Mouse (Mus musculus) heart, adult 18-20 months (tissue): ENCODE measurements around the gene Iyd. TPM values are rescaled to one million over a fixed set of nuclear protein-coding genes. Genes with fewer than 3 reads are reported as not detected.

Experiments used
- DNase-seq, 2 experiments: peaks; one replicate each; pipeline ENCODE4 v3.0.0; 2021 to 2022; ENCODE audit warnings: mixed read lengths in 1 of 2
- long read RNA-seq, 2 experiments: library from polyadenylated mRNA; stranded (forward); transcript quantifications; one replicate each; pipeline ENCODE4 v2.0.0; 2021
- total RNA-seq, 2 experiments: library from RNA; stranded (reverse); gene quantifications; 2 replicates each; pipeline ENCODE4 v1.2.3; 2021

Gene Iyd
- not detected for total RNA-seq
- long read RNA-seq, experiment 1, result 0 reads
- long read RNA-seq, experiment 2, result 0 reads

GRCm38 (mm10) chr10:3540003-3540827 lies at the start of gene Iyd:
TSS of gene Iyd (plus strand) at chr10:3540240.
- DNase-seq, result no peak

DNA sequence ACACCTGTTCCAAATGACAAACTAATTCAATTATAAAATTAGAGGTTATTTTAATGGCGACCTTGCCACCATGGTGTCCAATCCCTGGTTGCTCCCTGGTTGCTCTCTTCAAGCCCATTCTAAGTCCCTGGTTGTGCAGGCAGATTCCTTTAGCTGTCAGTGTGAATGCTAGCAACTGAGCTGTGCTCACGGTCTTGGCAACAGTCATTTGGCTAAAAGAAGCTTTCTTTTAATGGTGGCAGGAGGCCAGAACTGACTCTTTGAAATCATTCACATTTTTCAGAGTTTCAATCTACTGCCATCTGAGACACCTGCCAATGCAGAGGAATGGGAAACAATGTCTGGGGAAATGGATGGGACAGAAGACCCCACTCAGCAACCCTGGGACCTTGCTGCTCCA lies 43.2 kb upstream of the Iyd start:
- no peak for DNase-seq

GRCm38 (mm10) chr10:3500846-3501245 lies 39.2 kb upstream of the Iyd start:
- peak in 1 of 2 experiments; percentile 19 for DNase-seq

DNA sequence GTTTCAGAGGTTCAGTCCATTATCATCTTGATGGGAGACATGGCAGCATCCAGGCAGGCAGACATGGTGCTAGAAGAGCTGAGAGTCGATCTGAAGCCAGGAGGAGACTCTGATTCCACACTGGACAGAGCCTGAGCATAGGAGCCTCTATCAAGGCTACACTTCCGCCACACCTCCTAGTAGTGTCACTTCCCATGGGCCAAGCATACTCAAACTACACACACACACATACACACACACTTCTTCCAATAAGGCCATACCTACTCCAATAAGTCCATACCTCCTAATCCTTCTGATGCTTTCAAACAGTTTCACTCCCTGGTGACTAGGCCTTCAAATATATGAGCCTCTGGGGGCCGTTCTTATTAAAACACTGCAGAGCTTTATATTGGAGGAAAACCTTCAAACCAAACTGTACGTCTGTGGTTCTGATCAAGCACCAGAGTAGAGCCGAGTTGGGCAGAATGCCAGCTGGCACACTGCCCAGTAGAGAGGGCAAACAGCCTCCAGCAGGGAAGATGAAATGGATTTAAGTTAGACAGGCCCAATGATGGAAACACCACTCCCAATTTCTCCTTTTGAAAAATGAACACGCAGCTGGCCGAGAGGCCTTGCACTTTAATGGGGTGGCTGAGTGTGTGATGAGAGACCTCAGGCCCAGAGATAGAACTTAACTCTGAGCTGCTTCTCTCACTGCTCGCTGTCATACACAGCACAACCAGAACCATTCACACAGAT lies 32.4 kb upstream of the Iyd start:
- peak; percentile 56 to 67 for DNase-seq

- DNase-seq, result no peak
Observed at GRCm38 (mm10) chr10:3508222-3508588, 31.8 kb upstream of the Iyd start.

DNA sequence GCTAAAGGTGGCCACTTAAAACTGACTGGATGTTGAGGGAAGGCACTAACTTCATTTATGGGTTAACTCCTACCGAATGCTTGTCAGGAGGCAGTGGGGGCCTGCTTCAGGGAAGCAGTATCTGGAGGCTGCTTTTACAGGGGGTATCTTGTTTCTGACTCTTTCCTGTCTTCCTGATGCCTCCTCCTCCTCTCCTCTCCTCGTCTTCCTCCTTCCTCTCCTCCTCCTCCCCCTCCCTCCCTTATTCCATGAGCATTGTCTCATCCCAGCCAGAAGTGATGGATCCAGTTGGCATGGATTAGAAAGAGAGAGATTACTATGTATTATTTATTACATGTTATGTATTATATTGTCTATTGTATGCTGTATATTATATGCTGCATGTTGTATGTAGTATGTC lies 31.3 kb upstream of the Iyd start:
- DNase-seq, result no peak

DNA sequence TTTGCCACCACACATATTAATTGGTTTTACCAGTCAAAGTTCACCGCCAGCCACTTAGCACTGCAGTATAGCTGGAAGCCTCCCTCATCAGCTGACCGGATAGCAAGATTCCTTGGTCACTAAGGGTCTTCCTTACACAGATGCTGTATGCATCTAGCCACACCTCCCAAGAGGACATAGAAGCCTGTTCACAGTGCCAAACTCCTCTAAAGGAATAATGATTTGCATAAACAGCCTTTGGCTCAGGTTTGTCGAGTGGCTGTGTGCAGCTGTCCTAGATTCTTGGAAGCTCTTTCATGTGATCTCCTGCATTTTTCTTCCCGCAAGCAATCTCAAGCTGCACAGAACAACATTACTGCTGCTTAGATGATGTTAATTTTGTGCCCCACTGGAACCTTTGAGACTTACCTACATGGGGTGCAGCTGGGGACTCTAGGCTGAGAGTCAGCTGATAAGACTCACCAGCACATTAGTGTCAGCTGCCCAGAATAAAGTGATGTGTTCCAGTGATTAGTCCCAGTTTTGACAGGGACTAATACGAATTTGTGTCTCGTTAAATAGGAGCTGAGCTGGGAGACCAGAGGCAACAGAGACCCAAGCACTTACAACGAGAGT lies 30.3 kb upstream of the Iyd start:
- no peak for DNase-seq

DNA sequence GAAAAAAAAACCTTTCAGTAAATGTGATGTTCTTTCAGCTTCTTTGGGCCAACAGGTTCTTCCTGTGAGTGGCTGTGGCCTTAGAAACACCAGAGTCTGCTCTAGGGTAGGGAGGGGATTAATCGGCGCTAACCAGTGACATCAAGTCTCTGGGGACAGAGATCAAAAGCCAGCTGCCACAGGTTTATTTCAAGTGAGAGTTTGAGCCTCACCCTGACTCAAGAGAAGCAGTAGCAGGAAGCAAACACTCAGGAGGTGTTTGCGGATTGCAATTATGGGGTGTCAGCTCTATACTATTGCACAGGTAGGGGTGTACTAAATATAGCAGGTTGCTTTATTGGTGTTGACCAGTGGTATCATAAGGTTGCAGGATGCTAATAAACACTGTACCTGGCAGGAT lies 29.6 kb upstream of the Iyd start:
- no peak for DNase-seq

DNA sequence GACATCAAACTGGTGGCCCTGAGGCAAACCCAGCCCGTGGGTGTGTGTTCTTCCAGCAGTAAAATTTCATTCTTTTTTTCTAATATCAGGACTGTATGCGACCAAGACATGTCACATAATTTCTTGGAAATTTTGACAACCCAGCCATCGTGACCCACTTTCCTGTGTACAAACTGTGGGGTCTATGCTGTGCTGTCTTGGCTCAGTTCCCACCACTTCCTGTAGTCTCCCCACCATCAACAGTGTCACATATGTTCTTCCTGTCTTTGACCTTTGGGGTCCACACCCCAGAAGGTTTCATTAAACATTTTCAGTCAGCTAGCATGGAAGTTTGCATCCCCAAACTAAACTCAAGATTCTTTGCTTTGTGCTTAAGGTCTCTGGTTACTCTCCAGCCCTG lies 28.6 kb upstream of the Iyd start:
- DNase-seq, result no peak

GRCm38 (mm10) chr10:3512620-3513305 lies 27.3 kb upstream of the Iyd start:
- no peak for DNase-seq

- no peak for DNase-seq
Observed at GRCm38 (mm10) chr10:3513947-3514346, 26.1 kb upstream of the Iyd start.

- DNase-seq, result no peak
Observed at GRCm38 (mm10) chr10:3514634-3515033, 25.4 kb upstream of the Iyd start.

GRCm38 (mm10) chr10:3516442-3516841 lies 23.6 kb upstream of the Iyd start:
- DNase-seq, result no peak

- DNase-seq, result peak; percentile 62 to 77
Observed at GRCm38 (mm10) chr10:3523044-3523793, 16.8 kb upstream of the Iyd start.

- no peak for DNase-seq
Observed at GRCm38 (mm10) chr10:3524513-3524912, 15.5 kb upstream of the Iyd start.

DNA sequence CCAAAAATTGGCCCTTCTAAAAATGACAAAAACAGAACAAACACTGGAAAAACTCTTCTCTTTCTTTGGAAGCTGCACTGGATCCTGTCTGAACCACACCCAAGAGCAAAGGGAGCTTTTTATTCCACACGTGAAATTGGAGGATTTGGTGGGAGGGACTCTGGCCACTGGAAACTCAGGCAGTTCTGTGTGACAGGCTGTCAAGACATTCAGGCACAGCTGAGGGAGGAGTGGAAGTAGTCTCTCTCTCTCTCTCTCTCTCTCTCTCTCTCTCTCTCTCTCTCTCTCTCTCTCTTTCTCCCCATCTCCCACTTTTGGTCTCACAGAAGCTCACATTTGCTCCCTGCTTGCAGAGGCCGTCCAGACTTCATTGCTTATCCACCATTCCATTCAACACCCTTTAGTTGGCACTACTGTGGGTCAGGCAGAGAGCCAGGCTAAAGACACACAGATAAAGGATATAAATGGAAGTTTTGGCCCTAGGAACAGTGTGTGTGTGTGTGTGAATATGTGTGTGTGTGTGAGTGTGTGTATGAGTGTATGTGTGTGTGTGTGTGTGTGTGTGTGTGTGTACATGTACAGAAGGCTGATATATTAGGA lies 14.5 kb upstream of the Iyd start:
- peak; percentile 80 to 82 for DNase-seq

DNA sequence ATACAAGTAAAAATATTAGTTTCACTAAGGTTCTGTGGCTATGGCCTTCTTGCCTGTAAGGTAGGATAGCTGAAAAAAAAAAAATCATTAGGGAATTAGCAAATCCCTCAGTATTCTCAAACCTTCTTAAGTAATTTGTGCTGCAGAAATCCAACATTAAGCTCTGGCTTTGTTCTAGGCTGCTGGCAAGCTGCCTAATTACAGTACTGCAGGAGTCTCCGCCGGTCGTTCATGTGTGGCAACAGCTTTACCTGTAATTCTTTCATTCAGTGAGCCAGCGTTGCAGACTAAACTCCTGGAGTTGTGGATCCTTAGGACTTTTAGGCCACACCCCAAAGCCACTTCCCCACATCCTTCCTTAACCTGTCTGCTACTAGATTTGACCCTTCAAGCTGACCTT lies 10.2 kb upstream of the Iyd start:
- DNase-seq, result no peak

DNA sequence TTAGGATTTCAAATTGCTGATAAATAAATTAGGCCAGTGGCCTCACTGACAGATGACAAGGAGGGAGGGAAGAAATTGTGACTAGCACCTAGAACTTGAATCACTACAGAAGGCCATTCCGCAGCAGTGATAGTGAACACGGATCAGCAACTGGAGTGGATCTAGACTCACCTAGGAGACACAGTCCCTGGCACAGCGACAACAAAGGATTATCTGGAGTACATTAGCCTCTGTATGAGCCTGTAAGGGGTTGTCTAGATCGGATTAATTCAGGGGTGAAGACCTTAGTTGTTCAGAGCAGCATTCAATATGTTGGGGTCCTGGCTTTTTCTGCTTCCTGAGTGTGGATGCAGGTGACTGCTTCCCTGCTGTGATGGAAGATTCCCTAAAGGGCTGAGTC lies 9.4 kb upstream of the Iyd start:
- DNase-seq, result no peak

- DNase-seq, result peak; percentile 58 to 85
Observed at GRCm38 (mm10) chr10:3531375-3531774, 8.7 kb upstream of the Iyd start.

DNA sequence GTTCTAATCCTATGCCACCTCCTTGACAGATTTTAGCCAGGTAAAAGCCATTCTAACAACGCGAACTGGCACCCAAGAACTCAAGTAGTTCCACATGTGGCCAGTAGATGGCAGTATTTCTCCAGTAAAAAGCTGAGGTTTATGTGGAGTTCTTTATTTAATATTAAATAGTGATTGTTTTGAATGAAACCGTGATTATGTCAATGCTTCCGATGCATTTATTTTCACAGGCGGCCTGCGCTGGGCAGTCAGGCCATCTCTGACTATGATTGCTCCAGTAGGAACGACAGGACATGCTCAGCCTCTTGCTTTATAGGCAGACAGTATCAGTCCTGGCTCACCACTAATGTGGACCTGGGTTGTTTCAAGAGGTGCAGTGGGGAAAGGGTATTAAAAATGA lies 5.6 kb upstream of the Iyd start:
- DNase-seq, result peak; percentile 16 to 71

- no peak for DNase-seq
Observed at GRCm38 (mm10) chr10:3536361-3536760, 3.7 kb upstream of the Iyd start.
